Mouse (Mus musculus) kidney, postnatal 4 days (tissue): ENCODE data around the gene Zfp110.

Source experiments
- DNase-seq, 2 experiments: peaks; one replicate each; pipeline ENCODE4 v3.0.0; 2021; ENCODE audit warnings: mixed read lengths in 2 of 2

The Zfp110 gene

DNA sequence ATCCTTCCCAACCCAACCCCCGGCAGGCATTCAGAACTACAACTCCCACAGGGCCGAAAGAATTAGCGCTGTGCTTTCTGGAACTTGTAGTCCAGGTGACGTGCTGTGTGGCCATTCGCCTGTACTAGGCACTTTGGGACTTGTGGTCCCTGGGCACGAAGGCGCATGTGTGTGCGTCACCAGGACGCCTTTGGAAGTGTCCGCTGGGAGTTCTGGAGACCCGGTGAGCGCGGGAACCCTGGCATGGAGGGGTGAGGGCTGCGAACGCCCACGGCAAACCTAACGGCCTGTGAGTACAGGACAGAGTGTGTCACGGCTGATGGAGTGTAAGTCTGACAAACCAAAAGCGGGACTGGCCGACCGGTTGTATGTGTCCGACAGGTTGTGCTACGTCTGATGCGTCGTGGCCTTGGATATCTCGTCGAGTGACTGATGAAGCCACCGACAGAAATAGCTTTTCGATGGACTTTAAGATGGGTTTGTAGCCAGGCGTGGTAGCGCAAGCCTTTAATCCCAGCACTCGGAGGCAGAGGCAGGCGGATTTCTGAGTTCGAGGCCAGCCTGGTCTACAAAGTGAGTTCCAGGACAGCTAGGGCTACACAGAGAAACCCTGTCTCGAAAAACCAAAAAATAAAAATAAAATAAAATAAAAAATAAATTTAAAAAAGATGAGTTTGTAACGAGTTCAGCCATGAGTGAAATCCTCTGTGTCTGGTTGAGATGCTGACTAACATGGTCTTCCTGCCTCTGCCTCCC, 63.3 kb downstream of the Zfp110 start, which contains the start of gene Zscan22:
Gene Zscan22 (plus strand): TSS at position 161 of the 756 bp plus-strand sequence.
- peak; percentile 89 to 94 for DNase-seq
